10 mouse cellular contexts compared by ENCODE assay signal in genomic region chr1:192806168-192807157, GRCm38 (mm10). TPM values are rescaled to one million over a fixed set of nuclear protein-coding genes. Genes with fewer than 3 reads are reported as not detected.
DNase-seq lines count a peak whose midpoint lies in the region; ATAC-seq and TF ChIP-seq lines count a peak whose summit lies in the region.
"Had no signal": no experiment of that assay in that cellular context is flagged by ENCODE, and none has a peak within 500 bp of the region (broad histone marks: within the 10 kb centered on the region; RNA-seq: fewer than 3 reads in every experiment).

No protein-coding gene starts in this region.

- peak; percentile 28 for DNase-seq in embryo, embryonic 11 days
- DNase-seq in embryo, embryonic 10 days (ENCODE audit: low spot score), result no peak
- no peak for DNase-seq in midbrain, embryonic 10.5 days (ENCODE audit: low spot score)
- DNase-seq in midbrain, postnatal 0 days (ENCODE audit: low spot score), result no peak
- peak; percentile 75 for DNase-seq in skeletal muscle tissue, adult 2 months (ENCODE audit: low read depth, low spot score)
- DNase-seq in layer of hippocampus, adult 18-20 months (ENCODE audit: low spot score in 2 of 2), result no peak

- H3K27me3 ChIP-seq in midbrain, embryonic 10.5 days (ENCODE audit: low read depth, poor library complexity, severe bottlenecking), result no peaks in the 10 kb centered on the region
- H3K27me3 ChIP-seq in midbrain, postnatal 0 days (ENCODE audit: insufficient read depth, low read length), result no peaks in the 10 kb centered on the region
- H3K27me3 ChIP-seq in heart, embryonic 13.5 days (replicated peaks), result no peaks in the 10 kb centered on the region
- H3K27me3 ChIP-seq: forebrain, embryonic 13.5 days; neural tube, embryonic 12.5 days had no signal

- peak overlapping the region; percentile 74 for H3K27ac ChIP-seq in midbrain, embryonic 10.5 days (replicated peaks)
- no peak overlapping the region for H3K27ac ChIP-seq in midbrain, postnatal 0 days (ENCODE audit: low read depth, low read length)
- H3K27ac ChIP-seq in heart, embryonic 13.5 days (replicated peaks), result peak overlapping the region; percentile 26
- H3K27ac ChIP-seq: forebrain, embryonic 13.5 days; neural tube, embryonic 12.5 days had no signal

- H3K9ac ChIP-seq in midbrain, postnatal 0 days (replicated peaks; ENCODE audit: low read length, poor library complexity, severe bottlenecking), result no peak overlapping the region
- no peak overlapping the region for H3K9ac ChIP-seq in heart, embryonic 13.5 days
- H3K9ac ChIP-seq: forebrain, embryonic 13.5 days; neural tube, embryonic 12.5 days had no signal

- no peaks in the 10 kb centered on the region for H3K9me3 ChIP-seq in midbrain, embryonic 10.5 days (replicated peaks)
- no peaks in the 10 kb centered on the region for H3K9me3 ChIP-seq in midbrain, postnatal 0 days (ENCODE audit: low read length)
- H3K9me3 ChIP-seq in heart, embryonic 13.5 days, result no peaks in the 10 kb centered on the region
- H3K9me3 ChIP-seq: forebrain, embryonic 13.5 days; neural tube, embryonic 12.5 days had no signal

- 52% methylated on average over 10 of the region's 10 CpGs for WGBS in midbrain, embryonic 10.5 days
- 53% methylated on average over 10 of the region's 10 CpGs for WGBS in midbrain, postnatal 0 days
- 54% methylated on average over 10 of the region's 10 CpGs for WGBS in heart, embryonic 13.5 days

- peaks cover 15% of the 10 kb centered on the region for H3K4me1 ChIP-seq in midbrain, embryonic 10.5 days
- no peaks in the 10 kb centered on the region for H3K4me1 ChIP-seq in midbrain, postnatal 0 days (ENCODE audit: insufficient read depth, low read length)
- peaks cover 11% of the 10 kb centered on the region for H3K4me1 ChIP-seq in heart, embryonic 13.5 days

- H3K4me2 ChIP-seq in midbrain, postnatal 0 days (ENCODE audit: low read depth, low read length, poor library complexity, severe bottlenecking), result no peak overlapping the region
- H3K4me2 ChIP-seq in heart, embryonic 13.5 days, result no peak overlapping the region
- H3K4me2 ChIP-seq: forebrain, embryonic 13.5 days; neural tube, embryonic 12.5 days had no signal

- H3K36me3 ChIP-seq in midbrain, embryonic 10.5 days, result no peaks in the 10 kb centered on the region
- no peaks in the 10 kb centered on the region for H3K36me3 ChIP-seq in midbrain, postnatal 0 days (ENCODE audit: insufficient read depth, low read length)
- no peaks in the 10 kb centered on the region for H3K36me3 ChIP-seq in heart, embryonic 13.5 days
- H3K36me3 ChIP-seq: neural tube, embryonic 12.5 days had no signal

- no peak for ATAC-seq in midbrain, postnatal 0 days (ENCODE audit: low FRiP score)
- no peak for ATAC-seq in heart, embryonic 13.5 days (ENCODE audit: extremely low read depth, insufficient number of reproducible peaks, low FRiP score, low TSS enrichment)
- ATAC-seq in megakaryocyte-erythroid progenitor cell, adult 5-6 weeks (replicated peaks; ENCODE audit: low FRiP score, low TSS enrichment, poor library complexity, severe bottlenecking), result no peak
- ATAC-seq: forebrain, embryonic 13.5 days had no signal

- no peak for TF ChIP-seq CTCF in midbrain, postnatal 0 days (IDR thresholded peaks at IDR 0.05)

- H3K4me3 ChIP-seq in midbrain, embryonic 10.5 days, result no peak overlapping the region
- no peak overlapping the region for H3K4me3 ChIP-seq in midbrain, postnatal 0 days (ENCODE audit: low read depth, low read length)
- H3K4me3 ChIP-seq in heart, embryonic 13.5 days, result no peak overlapping the region
- H3K4me3 ChIP-seq: forebrain, embryonic 13.5 days; neural tube, embryonic 12.5 days had no signal

RNA-seq across cellular contexts. Expression of gene Hhat, which starts 35.4 kb away (rescaled TPM):
- 8.0 and 8.2 TPM in 2 replicates for polyA plus RNA-seq in midbrain, embryonic 10.5 days (2016; fragmentation: Nextera tagmentation; extraction: Ambion mirVana)
- total RNA-seq in midbrain, postnatal 0 days (2014; rRNA removed), result 3.4 and 4.2 TPM in 2 replicates
- 2.5 TPM in 2 replicates for polyA plus RNA-seq in midbrain, postnatal 0 days (2015; fragmentation: Nextera tagmentation; extraction: Ambion mirVana)
- 6.3 and 6.4 TPM in 2 replicates for polyA plus RNA-seq in heart, embryonic 13.5 days (2015; fragmentation: Nextera tagmentation; extraction: Ambion mirVana)
- 1 to 10 TPM; 1.7 TPM for total RNA-seq in layer of hippocampus, adult 18-20 months (2021)
- 1.8 and 8.0 TPM in 2 replicates for total RNA-seq in megakaryocyte-erythroid progenitor cell, adult 5-6 weeks (2014; fragmentation: Nextera tagmentation)
- 0.80 and 1.1 TPM in 2 replicates for total RNA-seq in megakaryocyte-erythroid progenitor cell, adult 5-6 weeks (2017)

RNA-seq across cellular contexts. Expression of gene Sertad4, which starts 49.1 kb away (rescaled TPM):
- polyA plus RNA-seq in midbrain, embryonic 10.5 days (2016; fragmentation: Nextera tagmentation; extraction: Ambion mirVana), result 8.3 and 11.4 TPM in 2 replicates
- total RNA-seq in midbrain, postnatal 0 days (2014; rRNA removed), result 9.2 and 10.9 TPM in 2 replicates
- polyA plus RNA-seq in midbrain, postnatal 0 days (2015; fragmentation: Nextera tagmentation; extraction: Ambion mirVana), result 18.6 and 19.8 TPM in 2 replicates
- 13.7 and 14.2 TPM in 2 replicates for polyA plus RNA-seq in heart, embryonic 13.5 days (2015; fragmentation: Nextera tagmentation; extraction: Ambion mirVana)
- total RNA-seq in layer of hippocampus, adult 18-20 months (2021), result 10 to 100 TPM; 12.8 to 13.5 TPM
- 0.57 TPM in 1 of 2 replicates, not detected in the other for total RNA-seq in megakaryocyte-erythroid progenitor cell, adult 5-6 weeks (2014; fragmentation: Nextera tagmentation)
- total RNA-seq in megakaryocyte-erythroid progenitor cell, adult 5-6 weeks (2017), result not detected in 2 replicates

Comparison
In these comparisons a context has a peak if more than half of its experiments do, and no peak if none do; other contexts are left out.
1. DNase-seq: peak in embryo, embryonic 11 days (single experiment) and skeletal muscle tissue, adult 2 months (single experiment); none in embryo, embryonic 10 days (single experiment), midbrain, embryonic 10.5 days (single experiment), midbrain, postnatal 0 days (single experiment) and layer of hippocampus, adult 18-20 months (0 of 2).